Mouse (Mus musculus) bone marrow, adult 2 months (tissue): ENCODE measurements around the gene Irf2. TPM values are rescaled to one million over a fixed set of nuclear protein-coding genes. Genes with fewer than 3 reads are reported as not detected.

Experiments
- H3K27ac ChIP-seq: fragments of 200-500 bp; 2 replicates; pipeline ENCODE4 v1.5.1; 2012; ENCODE audit warnings: low read depth, mild to moderate bottlenecking, control low read depth, inconsistent platforms, low read length; ENCODE audit not compliant: control insufficient read depth, poor library complexity, insufficient read depth
- H3K4me1 ChIP-seq: fragments of 200-500 bp; 2 replicates; pipeline ENCODE4 v1.6.1; 2011; ENCODE audit warnings: low read length; ENCODE audit not compliant: control insufficient read depth, insufficient read depth
- H3K4me3 ChIP-seq: fragments of 200-500 bp; replicated peaks from 2 replicates; pipeline ENCODE3; 2011; ENCODE audit warnings: mild to moderate bottlenecking, low read depth, low read length, control low read depth; ENCODE audit not compliant: control insufficient read depth
- CTCF ChIP-seq: fragments of 200-500 bp; IDR thresholded peaks from 2 replicates; pipeline ENCODE4 v1.5.1; 2011; ENCODE audit warnings: low read length, control low read depth; ENCODE audit not compliant: control insufficient read depth, insufficient read depth
- POLR2A ChIP-seq: fragments of 200-500 bp; IDR thresholded peaks from 2 replicates; pipeline ENCODE4 v1.6.1; 2011; ENCODE audit warnings: low read depth, mild to moderate bottlenecking, control low read depth, low read length, borderline replicate concordance; ENCODE audit not compliant: control insufficient read depth
- WGBS: fragments of 180-500 bp; shearing (Covaris S2); methylation state at CpG from one replicate; pipeline ENCODE4 v1.1.7; 2018; 5-methylcytosine and 5-hydroxymethylcytosine counted together
- polyA plus RNA-seq: library from polyadenylated mRNA; stranded (reverse); fragments of >200 nt; gene quantifications from 2 replicates; pipeline ENCODE4 v1.2.4, GENCODE M21; 2011; ENCODE audit warnings: low replicate concordance; ENCODE audit not compliant: missing spikeins, insufficient read depth, insufficient read length

Gene Irf2
- polyA plus RNA-seq, 1 experiment, result 63.2 TPM

- peaks cover 1% of the 10 kb centered on the region for H3K4me1 ChIP-seq
- 84% methylated on average over 11 of the region's 11 CpGs for WGBS
- H3K27ac ChIP-seq, result no peak overlapping the region
- TF ChIP-seq POLR2A, result no peak
- TF ChIP-seq CTCF, result no peak
- no peak overlapping the region for H3K4me3 ChIP-seq
Measured at GRCm38 (mm10) chr8:46830112-46830855, 90.8 kb downstream of the Irf2 start.

DNA sequence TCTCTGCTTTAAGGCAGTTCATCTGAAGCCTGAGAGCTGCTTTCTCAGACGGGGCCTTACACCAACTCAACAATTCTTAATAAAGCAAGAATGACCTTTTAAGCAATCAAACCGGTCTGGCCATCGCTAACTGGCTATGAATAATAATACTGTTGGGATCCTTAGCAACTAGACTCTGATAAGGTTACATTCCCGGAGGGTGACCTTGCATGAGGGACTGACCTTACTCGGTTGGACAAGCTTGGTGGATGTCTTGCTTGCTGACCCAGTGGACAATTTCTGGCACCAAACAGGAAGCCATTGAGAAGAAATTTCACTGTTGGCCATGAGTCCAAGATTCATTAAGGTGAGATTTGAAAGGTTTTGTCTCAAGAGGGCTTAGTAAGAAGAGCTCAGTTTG lies 92.4 kb downstream of the Irf2 start:
- H3K4me1 ChIP-seq, result peaks cover 1% of the 10 kb centered on the region
- H3K27ac ChIP-seq, result no peak overlapping the region
- H3K4me3 ChIP-seq, result no peak overlapping the region
- 90% methylated on average over 5 of the region's 5 CpGs for WGBS
- TF ChIP-seq CTCF, result no peak

GRCm38 (mm10) chr8:46832399-46832798 lies 92.9 kb downstream of the Irf2 start:
- TF ChIP-seq CTCF (no peak), POLR2A (no peak)
- no peak overlapping the region for H3K4me3 ChIP-seq
- no peak overlapping the region for H3K27ac ChIP-seq
- WGBS, result 68% methylated on average over 3 of the region's 3 CpGs
- peaks cover 1% of the 10 kb centered on the region for H3K4me1 ChIP-seq

GRCm38 (mm10) chr8:46833763-46834162 lies 94.2 kb downstream of the Irf2 start:
- Histone ChIP-seq H3K4me1 (no peaks in the 10 kb centered on the region; the same call in 1 of the 2 replicates), H3K27ac (no peak overlapping the region), H3K4me3 (no peak overlapping the region)
- 74% methylated on average over 4 of the region's 4 CpGs for WGBS
- TF ChIP-seq POLR2A (no peak), CTCF (no peak)

GRCm38 (mm10) chr8:46834440-46834839 lies 94.9 kb downstream of the Irf2 start:
- H3K27ac ChIP-seq, result no peak overlapping the region
- no peaks in the 10 kb centered on the region; the same call in 1 of the 2 replicates for H3K4me1 ChIP-seq
- TF ChIP-seq CTCF (no peak), POLR2A (no peak)
- 44% methylated on average over 3 of the region's 3 CpGs for whole genome bisulfite sequencing
- H3K4me3 ChIP-seq, result no peak overlapping the region

- Histone ChIP-seq H3K4me1 (no peaks in the 10 kb centered on the region; the same call in 1 of the 2 replicates), H3K4me3 (no peak overlapping the region), H3K27ac (no peak overlapping the region)
- whole genome bisulfite sequencing, result 92% methylated on average over 8 of the region's 8 CpGs
- TF ChIP-seq CTCF (no peak), POLR2A (no peak)
Measured at GRCm38 (mm10) chr8:46836011-46836652, 96.6 kb downstream of the Irf2 start.

DNA sequence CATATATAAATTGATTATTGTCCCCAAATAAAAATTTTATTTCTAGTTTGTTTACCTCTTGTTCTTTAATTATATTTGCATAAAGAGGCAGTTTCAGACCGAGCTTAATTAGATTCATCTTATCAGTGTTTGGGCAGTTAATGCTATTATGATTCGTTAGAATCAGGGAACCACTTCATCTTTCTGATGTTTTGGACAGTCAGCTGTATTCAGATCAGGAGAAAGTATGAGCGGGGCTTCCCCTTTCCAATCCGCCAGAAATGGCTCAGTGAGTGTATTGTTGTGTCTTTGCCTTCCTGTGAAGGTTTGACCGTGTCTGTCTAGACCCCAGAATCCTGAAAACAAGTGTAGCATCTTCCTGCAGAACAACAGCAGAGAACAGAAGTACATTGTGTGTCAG lies 97.4 kb downstream of the Irf2 start:
- WGBS, result 44% methylated on average over 5 of the region's 5 CpGs
- H3K4me1 ChIP-seq, result peaks cover 2% of the 10 kb centered on the region
- no peak for TF ChIP-seq POLR2A
- TF ChIP-seq CTCF, result no peak
- no peak overlapping the region for H3K27ac ChIP-seq
- H3K4me3 ChIP-seq, result no peak overlapping the region

DNA sequence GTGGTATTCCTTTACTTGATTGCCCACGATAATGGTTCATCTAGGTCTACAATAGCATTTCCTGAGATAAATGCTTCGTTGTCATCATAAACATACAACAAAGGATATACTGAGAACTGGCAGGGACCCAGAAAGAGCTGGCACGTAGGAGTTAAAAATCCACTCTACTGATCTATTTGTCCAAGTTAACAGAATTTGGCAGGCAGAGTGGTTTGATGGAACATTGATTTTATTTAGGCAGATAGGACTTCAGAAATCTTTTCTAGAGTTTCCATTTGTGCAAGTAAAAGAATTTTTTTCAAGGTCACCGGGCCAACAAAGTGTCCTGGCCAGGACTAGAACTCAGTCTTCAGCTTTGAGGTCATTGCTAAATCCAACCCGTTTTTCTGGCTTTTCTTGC lies 98.5 kb downstream of the Irf2 start:
- no peak overlapping the region for H3K27ac ChIP-seq
- peaks cover 4% of the 10 kb centered on the region for H3K4me1 ChIP-seq
- H3K4me3 ChIP-seq, result no peak overlapping the region
- WGBS, result 76% methylated on average over 5 of the region's 5 CpGs
- TF ChIP-seq POLR2A (no peak), CTCF (no peak)
